Mouse (Mus musculus): ENCODE results near the gene H3f3b.

- TF ChIP-seq CTCF (IDR thresholded peaks at IDR 0.05), result no peak
- TF ChIP-seq EP300 (IDR thresholded peaks at IDR 0.05), result no peak
Measured at GRCm38 (mm10) chr11:115989686-115990085, 38.1 kb downstream of the H3f3b start.

Measured in lung, postnatal 0 days (tissue).